Mouse (Mus musculus) T-helper 2 cell (primary cell): Measurements from ENCODE around the gene Pradc1.
"Not testable (repeated sequence)": the region's sequence is repeated elsewhere in the genome, so short reads cannot be mapped to it uniquely, and the experiment has no call there.

ENCODE experiments used
- in situ Hi-C: fragments of 300-600 bp; cut with MboI, MseI; formaldehyde crosslinking; loops from one replicate; pipeline ENCODE4 v1.15.1; 2025; ENCODE audit warnings: high pct_unique_total_duplicates

Pradc1 gene

DNA sequence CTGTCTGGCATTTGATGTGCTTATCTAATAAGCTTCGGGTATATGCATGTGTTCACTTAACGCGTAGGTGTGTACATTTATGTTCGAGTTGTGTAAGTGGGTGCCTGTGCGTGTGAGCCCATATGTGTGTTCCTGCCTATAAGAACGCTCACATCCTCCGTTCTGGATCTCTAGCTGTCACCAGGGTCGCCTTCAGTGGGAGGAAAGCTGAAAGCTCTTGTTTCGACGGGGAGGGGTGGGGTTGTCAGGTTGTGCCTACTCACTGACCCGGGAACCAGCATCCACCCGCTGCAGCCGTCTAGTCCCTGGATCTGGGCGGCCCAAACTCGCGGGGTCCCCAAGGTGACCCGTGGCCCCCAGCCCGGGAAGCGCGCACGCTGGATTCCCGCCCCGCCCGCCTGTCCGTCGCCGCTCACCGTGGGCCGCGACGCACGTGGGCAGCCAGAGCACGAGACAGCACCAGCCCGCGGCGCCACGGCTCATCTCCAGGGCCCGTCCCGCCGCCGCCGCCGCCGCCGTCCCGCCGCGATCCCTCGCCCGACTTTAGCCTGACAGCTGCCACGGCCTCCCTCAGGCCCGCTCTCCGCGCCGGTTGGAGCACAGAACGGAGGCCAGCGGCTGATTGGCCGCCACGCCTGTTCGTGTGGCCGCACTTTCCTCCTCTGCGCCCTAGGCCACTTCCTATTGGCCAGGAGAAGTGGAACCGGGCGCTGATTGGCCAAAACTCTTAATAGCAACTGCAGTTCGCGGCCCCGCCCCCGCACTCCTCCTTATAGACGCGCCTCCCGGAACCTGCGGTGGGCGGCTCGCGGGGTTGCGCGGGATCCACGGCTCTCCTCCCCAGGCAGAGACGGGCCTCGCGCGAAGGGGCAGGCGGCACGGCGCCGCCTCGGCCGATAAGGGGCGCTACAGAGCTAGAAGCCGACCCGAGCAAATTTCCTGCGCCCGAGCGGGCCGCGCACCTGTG lies 790 bp downstream of the Pradc1 start, which contains the start of gene Cct7:
Gene Cct7, plus strand, starts transcription at position 818 of the 967 bp plus-strand sequence.
- in situ Hi-C loops, result no loop called here

GRCm38 (mm10) chr6:85450140-85450539 lies 1.6 kb downstream of the Pradc1 start:
- in situ Hi-C loops, result not testable (repeated sequence)

- in situ Hi-C loops, result no loop called here
Observed at GRCm38 (mm10) chr6:85447351-85447750, 4.4 kb downstream of the Pradc1 start.

- in situ Hi-C loops, result no loop called here
Observed at GRCm38 (mm10) chr6:85445286-85445685, 6.5 kb downstream of the Pradc1 start.

DNA sequence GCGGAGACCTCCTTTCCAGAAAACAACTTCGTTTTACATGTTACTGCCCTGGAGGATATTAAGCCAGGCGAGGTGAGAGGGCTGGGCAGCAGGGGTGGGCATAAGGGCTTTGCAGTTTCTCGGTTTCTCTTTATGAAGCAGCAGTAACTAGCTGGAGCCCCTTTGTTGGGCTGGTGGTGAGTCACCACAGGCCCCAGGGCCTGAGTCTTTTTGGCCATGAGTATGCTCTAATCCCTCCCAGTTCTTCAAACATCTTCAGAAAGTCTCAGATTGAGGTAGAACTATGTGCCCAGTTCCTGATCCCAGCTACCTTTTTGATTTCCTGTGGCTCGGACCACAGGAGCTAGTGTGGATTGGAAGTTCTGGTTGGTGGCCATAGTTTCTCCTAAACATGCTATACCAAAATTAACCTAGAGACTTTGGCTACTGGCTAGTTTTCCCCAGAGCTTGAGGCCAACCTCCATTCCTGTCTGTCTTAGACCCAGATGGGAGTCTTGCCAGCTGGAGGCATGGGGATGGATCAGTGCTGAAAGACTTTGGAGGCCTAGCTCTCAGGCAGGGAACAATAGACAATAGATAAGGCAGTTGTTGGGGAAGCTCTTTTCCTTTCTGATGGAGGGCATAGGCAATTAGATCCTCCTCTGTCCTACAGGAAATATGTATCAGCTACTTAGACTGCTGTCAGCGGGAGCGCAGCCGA lies 7.4 kb downstream of the Pradc1 start:
- in situ Hi-C loops, result no loop called here

GRCm38 (mm10) chr6:85443488-85444233 lies 8.1 kb downstream of the Pradc1 start:
- in situ Hi-C loops, result no loop called here

GRCm38 (mm10) chr6:85441142-85441541 lies 10.6 kb downstream of the Pradc1 start:
- in situ Hi-C loops, result no loop called here

DNA sequence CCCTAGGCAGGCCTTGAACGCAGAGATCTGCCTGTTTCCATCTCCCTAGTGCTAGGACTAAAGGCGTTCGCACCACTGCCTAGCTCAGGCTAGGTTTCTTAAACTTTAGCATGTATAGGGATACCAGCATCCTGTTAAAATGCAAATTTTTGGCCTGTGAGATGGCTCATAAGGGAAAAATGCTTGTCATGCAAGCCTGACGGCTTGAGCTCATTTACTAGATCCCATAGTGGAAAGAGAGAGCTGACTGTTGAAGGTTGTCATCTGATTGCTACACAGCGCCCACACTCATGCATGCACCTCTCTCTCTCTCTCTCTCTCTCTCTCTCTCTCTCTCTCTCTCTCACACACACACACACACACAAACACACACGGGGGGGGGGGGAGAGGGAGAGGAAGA lies 15.1 kb downstream of the Pradc1 start:
- in situ Hi-C loops, result loop anchor here (10.0 kb wide), 1 partner anchor 478 kb away; the partner anchor contains the start of genes Nat8f1 and Tprkb

DNA sequence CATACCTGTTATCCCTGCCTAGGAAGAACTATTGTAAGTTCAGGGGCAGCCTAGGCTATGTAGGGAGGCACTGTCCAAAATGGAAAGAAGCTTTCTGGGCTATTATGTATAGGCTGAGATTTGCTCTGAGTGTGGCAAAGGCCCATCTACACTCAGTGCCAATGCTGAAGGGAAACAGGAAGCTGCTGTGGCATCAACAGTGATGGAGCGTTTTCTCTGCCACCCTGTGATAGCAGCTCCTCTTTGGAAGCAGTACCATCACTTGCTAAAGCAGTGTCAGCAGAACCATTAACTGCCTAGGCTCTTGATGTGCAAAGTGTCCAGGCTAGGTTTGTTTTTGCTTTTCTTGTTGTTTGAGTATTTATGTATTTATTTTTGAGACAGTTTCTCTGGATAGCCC lies 15.6 kb downstream of the Pradc1 start:
- in situ Hi-C loops, result loop anchor here (10.0 kb wide), 1 partner anchor 479 kb away; the partner anchor contains the start of genes Nat8f1 and Tprkb

DNA sequence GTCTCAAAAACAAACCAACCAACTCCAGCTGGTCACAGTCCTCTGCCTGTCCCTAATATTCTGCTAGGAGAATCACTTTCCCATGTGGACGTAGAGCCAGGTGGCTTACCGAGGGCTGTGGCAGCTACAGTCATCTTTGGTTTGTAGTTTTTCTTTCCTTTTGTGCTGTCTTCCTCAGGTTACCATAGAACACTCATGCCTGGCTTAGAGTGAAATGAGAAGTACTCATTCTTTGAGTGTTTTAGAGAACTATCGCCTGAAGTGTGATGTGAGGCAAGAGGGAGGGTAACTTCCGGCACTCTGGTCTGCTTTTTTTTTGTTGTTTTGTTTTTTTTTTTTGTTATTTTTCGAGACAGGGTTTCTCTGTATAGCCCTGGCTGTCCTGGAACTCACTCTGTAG lies 17.9 kb downstream of the Pradc1 start:
- in situ Hi-C loops, result loop anchor here (10.0 kb wide), 1 partner anchor 481 kb away; the partner anchor contains the start of genes Nat8f1 and Tprkb

DNA sequence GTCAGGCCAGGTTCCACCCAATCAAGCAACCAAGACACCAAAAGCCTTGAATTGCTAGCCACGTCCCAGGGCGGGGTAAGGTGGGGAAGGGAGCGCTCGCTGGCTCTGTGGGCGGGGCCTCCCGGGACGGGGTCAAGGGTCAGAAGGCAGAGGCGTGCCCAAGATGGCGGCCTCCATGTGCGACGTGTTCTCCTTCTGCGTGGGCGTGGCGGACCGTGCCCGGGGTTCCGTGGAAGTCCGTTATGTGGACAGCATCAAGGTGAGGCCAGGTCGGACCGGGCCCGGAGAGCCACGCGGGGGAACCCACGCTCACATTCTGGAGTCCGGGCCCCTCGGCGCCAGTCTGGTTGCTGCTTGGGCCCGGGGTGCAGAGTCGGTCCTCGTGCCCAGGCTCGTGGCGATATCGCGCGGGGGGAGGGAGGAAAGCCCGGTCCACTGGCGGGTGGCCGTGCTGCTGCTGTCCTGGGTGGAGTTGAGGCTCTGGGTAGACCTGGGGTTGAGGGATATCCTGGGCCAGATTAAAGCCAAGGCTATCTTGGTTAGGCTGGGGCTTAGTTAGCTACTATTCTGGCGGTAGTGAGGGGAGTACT lies 19.8 kb downstream of the Pradc1 start, which contains the start of gene Smyd5:
Gene Smyd5, plus strand, starts transcription at position 148 of the 590 bp plus-strand sequence.
- in situ Hi-C loops, result loop anchor here (10.0 kb wide), 1 partner anchor 483 kb away; the partner anchor contains the start of genes Nat8f1 and Tprkb

- in situ Hi-C loops, result loop anchor here (10.0 kb wide), 1 partner anchor 483 kb away; the partner anchor contains the start of genes Nat8f1 and Tprkb
Observed at GRCm38 (mm10) chr6:85431274-85431841, 20.4 kb downstream of the Pradc1 start.

DNA sequence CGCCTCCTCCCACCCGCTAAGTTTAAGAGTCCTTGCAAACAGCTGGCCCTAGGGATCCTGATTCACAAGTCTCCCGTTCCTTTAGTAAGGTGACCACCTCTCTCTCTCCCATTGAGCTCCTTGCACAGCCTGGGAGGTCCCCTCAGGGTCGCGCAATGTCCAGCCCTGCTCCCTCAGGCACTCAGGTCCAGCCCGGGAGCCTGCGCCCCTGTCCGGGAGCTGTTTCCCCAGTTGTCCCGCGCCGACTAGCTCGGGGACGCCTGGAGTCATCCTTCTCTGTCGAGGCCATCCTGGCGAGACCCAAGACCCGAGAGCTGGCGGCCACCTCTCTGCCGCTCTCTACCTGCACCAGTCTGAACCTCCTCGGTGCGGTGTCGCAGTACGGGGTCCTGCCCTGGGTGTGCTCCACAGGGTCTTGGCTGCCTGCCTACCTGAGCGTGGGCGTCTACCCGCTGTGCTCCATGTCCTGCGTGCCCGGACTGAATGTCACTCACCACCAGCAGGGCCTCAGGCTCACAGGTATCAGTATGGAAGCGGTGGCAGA lies 27.9 kb downstream of the Pradc1 start, which contains the start of gene Noto:
Gene Noto, plus strand, starts transcription at position 51 of the 544 bp plus-strand sequence.
- in situ Hi-C loops, result loop anchor here (25.0 kb wide), 1 partner anchor 262 kb away; no protein-coding TSS in a partner anchor

DNA sequence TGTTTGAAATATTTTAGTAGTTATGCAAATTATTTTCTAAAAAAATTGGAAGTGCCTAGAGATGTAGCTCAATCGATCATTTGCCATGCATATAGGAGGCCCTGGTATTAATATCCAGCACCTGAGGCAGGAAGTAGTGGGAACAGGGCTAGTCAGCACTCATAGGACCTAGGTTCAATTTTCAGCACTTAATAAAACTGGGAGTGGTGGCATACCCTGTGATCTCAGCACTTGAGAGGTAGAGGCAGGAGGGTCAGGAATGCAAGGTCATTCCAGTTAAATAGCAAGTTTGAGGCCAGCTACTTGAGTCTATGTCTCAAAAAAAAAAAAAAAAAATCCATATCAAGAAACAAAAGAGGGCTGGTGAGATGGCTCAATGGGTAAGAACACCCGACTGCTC lies 32.6 kb downstream of the Pradc1 start:
- in situ Hi-C loops, result loop anchor here (25.0 kb wide), 1 partner anchor 257 kb away; no protein-coding TSS in a partner anchor

GRCm38 (mm10) chr6:85415829-85416228 lies 35.9 kb downstream of the Pradc1 start:
- in situ Hi-C loops, result loop anchor here (25.0 kb wide), 1 partner anchor 254 kb away; no protein-coding TSS in a partner anchor

- in situ Hi-C loops, result loop anchor here (25.0 kb wide), 1 partner anchor 249 kb away; no protein-coding TSS in a partner anchor
Observed at GRCm38 (mm10) chr6:85410771-85411273, 40.9 kb downstream of the Pradc1 start.

DNA sequence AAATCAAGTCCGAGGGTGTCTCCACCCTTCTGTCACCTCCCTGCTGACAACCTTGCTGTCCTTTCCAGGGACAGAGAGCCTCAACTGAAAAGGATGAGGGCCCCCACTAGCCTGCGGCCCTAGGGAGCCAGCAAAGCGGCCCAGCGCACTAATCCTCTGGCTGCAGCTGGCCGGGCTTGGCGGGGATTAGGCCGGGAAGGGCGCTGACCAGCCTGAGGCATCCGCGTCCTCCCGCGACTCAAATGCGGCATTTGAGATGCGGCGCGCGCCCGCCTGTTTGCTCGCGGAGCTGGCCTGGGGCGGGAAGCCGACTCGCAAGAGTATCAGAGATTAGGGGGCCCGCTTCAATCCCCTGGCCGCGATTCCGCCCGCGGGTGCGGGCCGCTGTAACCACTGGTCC lies 42.8 kb downstream of the Pradc1 start:
- in situ Hi-C loops, result loop anchor here (25.0 kb wide), 1 partner anchor 247 kb away; no protein-coding TSS in a partner anchor

DNA sequence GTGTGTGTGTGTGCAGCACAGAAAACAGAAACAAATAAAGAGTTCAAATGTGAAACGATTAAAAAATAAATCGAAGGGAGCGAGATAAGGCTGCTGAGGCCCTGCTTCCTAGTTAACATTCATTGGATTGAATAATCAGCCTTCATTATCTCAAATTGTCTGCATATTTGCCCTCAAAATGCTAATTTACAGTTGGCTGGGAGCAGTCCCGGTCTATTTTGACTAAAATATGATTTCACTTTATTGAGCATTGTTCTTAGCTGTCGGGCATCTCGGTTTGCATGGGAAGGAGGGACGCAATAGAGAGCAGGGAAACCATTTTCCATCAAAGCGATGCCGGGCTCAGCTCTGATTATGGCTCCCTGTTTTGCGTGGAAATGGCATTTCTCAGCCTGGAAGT lies 48.7 kb downstream of the Pradc1 start:
- in situ Hi-C loops, result loop anchor here (25.0 kb wide), 1 partner anchor 241 kb away; no protein-coding TSS in a partner anchor

DNA sequence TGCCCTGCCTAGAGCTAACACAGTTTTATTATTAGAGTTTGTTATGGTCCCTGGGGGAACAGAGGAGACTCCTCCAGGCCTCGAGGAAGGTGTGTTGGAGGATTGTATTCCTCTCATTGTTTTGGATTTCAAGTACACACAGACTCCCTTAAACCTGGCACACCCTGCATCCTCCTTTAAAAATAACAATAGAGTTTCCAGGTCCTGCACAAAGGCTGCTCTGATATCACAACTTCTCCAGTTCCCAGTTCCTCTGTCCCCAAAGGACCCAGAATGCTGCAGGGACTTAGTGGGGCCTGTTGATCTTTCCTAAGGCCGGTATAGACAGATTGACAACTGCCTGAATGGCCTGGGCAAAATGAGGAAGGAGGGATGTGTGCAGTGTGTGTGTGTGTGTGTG lies 49.2 kb downstream of the Pradc1 start:
- in situ Hi-C loops, result loop anchor here (25.0 kb wide), 1 partner anchor 240 kb away; no protein-coding TSS in a partner anchor
